Mouse (Mus musculus) yolk sac, embryonic 10.5 days (tissue): ENCODE data around the gene Toe1.
"Not testable (repeated sequence)": the region's sequence is repeated elsewhere in the genome, so short reads cannot be mapped to it uniquely, and the experiment has no call there.

Experiments used
- DNase-seq: peaks from one replicate; pipeline ENCODE4 v3.0.0-alpha.2; 2017; ENCODE audit warnings: low spot score

Toe1 gene

GRCm38 (mm10) chr4:116807197-116808129 lies at the start of gene Toe1, which contains the start of gene Mutyh:
Toe1 (minus strand) TSS chr4:116807640.
Mutyh (plus strand) TSS chr4:116807723.
- DNase-seq, result peak; percentile 99

DNA sequence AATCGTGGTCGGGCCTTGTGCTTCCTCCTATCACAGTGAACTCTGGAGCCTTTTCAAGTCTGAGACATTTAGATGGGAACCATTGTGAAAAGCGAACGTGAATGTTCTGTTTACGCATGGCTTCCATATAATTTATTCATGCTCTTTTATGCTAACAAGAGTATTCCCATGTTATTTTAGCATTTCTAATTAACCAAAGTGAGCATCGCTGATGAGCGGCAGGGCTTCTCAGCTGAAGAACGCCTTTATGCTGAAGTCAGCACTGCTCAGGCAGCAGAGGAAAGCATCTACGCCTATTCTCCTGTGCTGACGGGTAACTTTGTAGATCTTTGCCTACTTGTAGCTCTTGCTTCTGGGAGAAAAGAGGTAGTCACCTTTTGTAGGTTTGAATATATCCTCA lies 49.8 kb upstream of the Toe1 start:
- DNase-seq, result no peak

- DNase-seq, result no peak
These were observed 46.8 kb upstream of the Toe1 start for GRCm38 (mm10) chr4:116854286-116854685.

GRCm38 (mm10) chr4:116849901-116850300 lies 42.5 kb upstream of the Toe1 start:
- no peak for DNase-seq

GRCm38 (mm10) chr4:116844324-116844723 lies 36.9 kb upstream of the Toe1 start:
- DNase-seq, result no peak

DNA sequence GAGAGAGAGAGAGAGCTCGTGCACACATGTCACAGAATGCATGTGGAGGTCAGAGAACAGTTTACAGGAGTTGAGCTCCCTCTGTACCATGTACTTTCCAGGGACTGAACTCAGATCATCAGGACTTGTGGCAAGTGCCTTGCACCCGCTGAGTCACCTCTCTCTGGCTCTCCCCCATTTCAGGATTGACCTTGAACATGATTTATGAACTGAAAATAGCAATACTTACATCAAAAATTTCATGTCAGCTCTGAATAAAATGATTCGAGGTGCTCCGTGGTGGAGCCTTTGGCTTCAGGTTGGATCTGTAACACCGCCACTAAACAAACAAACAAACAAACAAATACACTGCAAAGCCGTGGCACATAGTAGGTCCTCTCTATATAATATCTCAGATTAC lies 33.4 kb upstream of the Toe1 start:
- DNase-seq, result no peak

- not testable (repeated sequence) for DNase-seq
These were observed 32.7 kb upstream of the Toe1 start for GRCm38 (mm10) chr4:116840096-116840495.

- peak; percentile 60 for DNase-seq
These were observed 31.6 kb upstream of the Toe1 start for GRCm38 (mm10) chr4:116838999-116839398.

DNA sequence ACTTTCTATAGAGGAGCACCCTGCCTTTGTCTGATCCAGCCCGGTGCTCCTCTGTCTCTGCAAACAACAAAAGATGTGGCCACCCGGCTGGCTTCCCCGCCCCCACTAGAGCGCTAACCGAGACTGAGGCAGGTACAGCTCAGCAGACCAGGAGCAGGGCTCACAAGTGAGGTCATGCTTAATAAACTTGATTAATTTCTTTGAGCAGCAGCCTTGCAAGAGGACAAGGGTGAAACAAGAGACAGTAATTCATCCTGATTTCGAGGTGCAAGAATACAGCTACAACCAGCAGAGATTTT lies 22.6 kb upstream of the Toe1 start:
- DNase-seq, result no peak

- no peak for DNase-seq
These were observed 22.1 kb upstream of the Toe1 start for GRCm38 (mm10) chr4:116829364-116830069.

GRCm38 (mm10) chr4:116827819-116828218 lies 20.4 kb upstream of the Toe1 start:
- peak; percentile 34 for DNase-seq

DNA sequence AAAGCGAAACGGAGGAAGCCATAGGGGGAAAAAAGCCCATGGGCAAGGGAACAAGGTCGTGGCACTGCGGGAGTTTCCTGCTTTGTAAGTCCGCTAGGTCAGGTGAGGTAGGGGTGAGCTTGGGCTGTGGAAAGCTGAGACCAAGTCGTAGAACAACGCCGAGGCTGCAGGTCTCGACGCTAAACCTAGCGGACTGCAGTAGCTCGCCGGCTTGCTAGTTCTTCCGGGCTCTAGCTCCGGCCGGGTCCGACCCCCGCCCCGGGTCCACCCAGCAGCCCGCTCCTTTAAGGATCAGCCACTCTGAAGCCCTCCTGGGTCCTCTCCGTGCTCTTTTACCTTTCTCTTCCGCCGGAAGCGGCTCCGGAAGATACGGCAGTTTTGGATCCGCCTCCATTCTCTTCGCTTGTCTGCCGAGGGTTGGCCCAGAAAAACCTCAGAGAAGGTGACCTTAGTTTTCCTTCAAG lies 17.1 kb upstream of the Toe1 start:
- DNase-seq, result peak; percentile 82

- DNase-seq, result no peak
These were observed 14.2 kb upstream of the Toe1 start, which contains the start of gene Hpdl for GRCm38 (mm10) chr4:116821694-116822016. Hpdl (minus strand) TSS chr4:116821707.

- peak; percentile 83 for DNase-seq
These were observed 13.7 kb upstream of the Toe1 start for GRCm38 (mm10) chr4:116820902-116821693.

GRCm38 (mm10) chr4:116819968-116820901 lies 12.8 kb upstream of the Toe1 start:
- no peak for DNase-seq

DNA sequence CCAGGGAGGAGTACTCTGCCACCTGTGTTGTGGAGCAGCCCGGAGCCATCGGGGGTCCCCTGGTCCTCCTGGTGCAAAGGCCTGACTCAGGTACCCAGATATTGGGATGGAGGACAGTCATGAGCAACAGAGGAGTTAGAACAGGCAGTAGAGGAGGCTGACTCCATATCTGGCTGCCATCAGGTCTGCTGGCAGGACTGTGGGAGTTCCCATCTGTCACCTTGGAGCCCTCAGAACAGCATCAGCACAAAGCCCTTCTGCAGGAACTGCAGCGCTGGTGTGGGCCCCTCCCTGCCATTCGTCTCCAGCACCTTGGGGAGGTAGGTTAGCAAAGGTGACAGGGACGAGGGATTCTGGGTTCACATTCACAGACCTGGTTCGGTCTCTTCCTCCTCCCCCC lies 10.0 kb upstream of the Toe1 start:
- no peak for DNase-seq

DNA sequence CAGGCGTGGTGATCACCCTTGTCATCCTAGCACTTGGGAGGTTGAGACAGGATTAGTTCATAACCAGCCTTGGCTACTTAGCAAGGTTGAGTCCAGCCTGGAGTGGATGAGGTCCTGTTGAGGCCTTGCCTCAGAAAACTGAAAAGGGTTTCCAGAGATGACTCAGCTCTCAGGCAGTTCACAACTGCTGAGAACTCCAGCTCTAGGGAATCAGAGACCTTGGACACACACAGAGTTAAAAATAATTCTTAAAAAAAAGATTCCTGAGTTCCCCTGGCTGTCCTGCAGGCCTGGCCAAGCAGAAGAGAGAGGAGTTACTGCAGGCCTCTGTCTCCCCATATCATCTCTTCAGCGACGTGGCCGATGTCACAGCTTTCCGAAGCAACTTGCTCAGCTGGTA lies 7.8 kb upstream of the Toe1 start:
- DNase-seq, result no peak

- no peak for DNase-seq
These were observed 3.6 kb upstream of the Toe1 start for GRCm38 (mm10) chr4:116811012-116811411.

DNA sequence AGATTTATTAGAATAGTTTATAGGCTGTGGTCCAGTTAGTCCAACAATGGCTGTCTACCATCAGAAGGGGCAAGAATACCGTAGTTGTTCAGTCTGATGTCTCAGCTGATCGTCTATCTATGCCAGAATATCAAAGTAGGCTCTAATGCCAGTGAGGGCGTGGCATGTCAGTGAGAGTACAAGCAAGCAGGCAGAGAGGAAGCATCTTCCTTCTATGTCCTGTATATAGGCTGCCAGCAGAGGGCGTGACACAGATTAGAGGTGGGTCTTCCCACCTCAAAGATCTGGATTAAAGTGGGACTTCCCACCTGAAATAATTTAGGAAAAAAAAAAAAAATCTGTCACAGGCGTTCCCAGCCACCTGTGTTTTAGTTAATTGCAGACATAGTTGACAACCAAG lies 7.5 kb downstream of the Toe1 start:
- no peak for DNase-seq

DNA sequence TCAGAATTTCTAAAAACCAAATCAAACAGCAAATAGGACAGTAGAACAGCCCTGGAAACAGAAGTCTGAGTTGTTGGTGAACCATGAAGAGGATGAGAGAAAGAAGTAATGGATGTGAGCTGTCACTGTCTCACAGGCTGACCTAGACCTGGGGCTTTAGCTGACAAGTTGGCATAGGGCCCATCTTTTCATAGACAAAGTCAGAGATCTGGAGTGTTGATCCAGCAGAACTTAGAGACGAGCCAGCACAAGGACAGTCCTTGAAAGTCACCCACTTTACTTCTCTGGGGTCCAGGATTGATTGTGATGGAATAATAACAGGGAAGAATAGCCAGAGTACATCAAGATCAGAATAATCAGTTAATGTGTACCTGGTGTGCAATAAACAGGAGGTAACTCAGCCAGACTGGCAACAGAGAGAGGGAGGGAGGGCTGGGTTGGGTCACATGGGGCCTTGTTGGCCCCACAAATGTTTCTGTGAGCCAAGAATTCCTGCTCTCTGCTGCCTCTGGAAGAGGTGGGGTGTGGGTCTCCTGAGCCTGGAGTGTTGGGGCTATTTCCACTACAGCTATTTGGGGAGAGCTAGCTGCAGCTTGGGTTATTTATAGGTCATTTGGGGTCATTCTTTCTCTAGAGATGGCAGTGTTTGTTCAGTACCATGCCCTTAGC lies 10.9 kb downstream of the Toe1 start:
- DNase-seq, result no peak

DNA sequence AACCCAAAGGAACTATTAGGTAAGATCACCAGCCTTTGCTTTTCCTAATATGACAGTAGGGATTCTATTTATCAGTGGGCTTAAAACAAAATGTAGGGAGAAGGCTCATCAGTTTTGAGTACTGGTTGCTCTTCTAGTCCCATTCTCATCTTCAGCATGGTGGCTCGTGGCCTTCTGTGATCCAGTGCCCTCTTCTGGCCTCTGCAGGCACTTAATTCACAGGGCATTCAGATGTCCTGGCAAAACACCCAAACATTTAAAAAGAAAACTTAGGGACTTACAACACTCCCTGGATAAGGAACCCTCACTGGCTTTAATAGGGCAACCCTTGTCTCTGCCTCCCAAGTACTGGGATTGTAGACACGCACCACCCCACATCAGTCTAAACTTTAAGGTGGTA lies 13.2 kb downstream of the Toe1 start:
- no peak for DNase-seq
